Mouse (Mus musculus): ENCODE data around the gene Trim63. TPM values are rescaled to one million over a fixed set of nuclear protein-coding genes. Genes with fewer than 3 reads are reported as not detected.
"Not testable (repeated sequence)": the region's sequence is repeated elsewhere in the genome, so short reads cannot be mapped to it uniquely, and the experiment has no call there.

The Trim63 gene
- total and polyA plus RNA-seq, 3 experiments = 0.25 to 0.49 TPM; not detected in 1

- no peak for DNase-seq (ENCODE audit: extremely low read depth)
- Histone ChIP-seq H3K79me2 (replicated peaks; ENCODE audit: control insufficient read depth, extremely low read depth, insufficient read depth, poor library complexity, severe bottlenecking) (no peaks in the 10 kb centered on the region), H3K4me2 (ENCODE audit: insufficient read depth, low read depth, poor library complexity, severe bottlenecking) (no peak overlapping the region), H3K4me1 (ENCODE audit: control insufficient read depth in 1 of 2, insufficient read depth in 2 of 2) (peaks cover 0 to 2% of the 10 kb centered on the region in 2 experiments; a peak in 2 of 4 replicates), H3K9ac (ENCODE audit: insufficient read depth, low read depth) (no peak overlapping the region), H3K36me3 (replicated peaks in 1 of 2; ENCODE audit: control insufficient read depth in 1 of 2, insufficient read depth in 1 of 2, low read length in 1 of 2) (no peaks in the 10 kb centered on the region), H3K27me3 (replicated peaks) (peaks cover 10% of the 10 kb centered on the region), H3K9me3 (replicated peaks; ENCODE audit: low read length) (peaks cover 3% of the 10 kb centered on the region), H3K27ac (ENCODE audit: insufficient read depth, low read depth) (no peak overlapping the region), H3K4me3 (replicated peaks in 1 of 3; ENCODE audit: low read depth in 2 of 3, low read length in 2 of 3, poor library complexity in 1 of 3) (no peak overlapping the region)
- dilution Hi-C loops (cut with MboI; ENCODE audit: extremely low pct_ligation_motif_present, extremely low pct_unique_long_range_greater_than_20kb, low sequenced_read_pairs) (no loop called here), in situ Hi-C loops (cut with MboI; ENCODE audit: low pct_ligation_motif_present, low pct_unique_long_range_greater_than_20kb, low sequenced_read_pairs) (no loop called here)
- TF ChIP-seq PAX5 (IDR thresholded peaks at IDR 0.05; ENCODE audit: low read length) = no peak
- no peak for TF ChIP-seq ZKSCAN1 (IDR thresholded peaks at IDR 0.05; ENCODE audit: borderline replicate concordance, low read depth, low read length)
- no peak for TF ChIP-seq E2F4 (IDR thresholded peaks at IDR 0.05; ENCODE audit: insufficient replicate concordance, low read depth, low read length)
- no peak for TF ChIP-seq ELF1 (IDR thresholded peaks at IDR 0.05; ENCODE audit: low read depth, low read length)
- no peak for TF ChIP-seq IRF4 (IDR thresholded peaks at IDR 0.05; ENCODE audit: low read depth, low read length)
- TF ChIP-seq MAX (IDR thresholded peaks at IDR 0.05; ENCODE audit: low read length) = no peak
- no peak for TF ChIP-seq SIN3A (IDR thresholded peaks at IDR 0.05; ENCODE audit: low read length)
- no peak for TF ChIP-seq RAD21 (IDR thresholded peaks at IDR 0.05; ENCODE audit: low read depth, low read length)
- no peak for TF ChIP-seq TBP (conservative IDR thresholded peaks at IDR 0.05; ENCODE audit: low read depth, low read length)
- no peak for TF ChIP-seq ZMIZ1 (IDR thresholded peaks at IDR 0.05; ENCODE audit: low read depth, low read length)
- TF ChIP-seq MEF2A (IDR thresholded peaks at IDR 0.05; ENCODE audit: borderline replicate concordance, low read depth, low read length) = no peak
- TF ChIP-seq RCOR1 (conservative IDR thresholded peaks at IDR 0.05; ENCODE audit: low read depth, low read length) = no peak
- no peak for TF ChIP-seq CHD1 (IDR thresholded peaks at IDR 0.05; ENCODE audit: low read depth, low read length)
- TF ChIP-seq ZC3H11A (IDR thresholded peaks at IDR 0.05; ENCODE audit: low read depth, low read length) = no peak
- TF ChIP-seq CHD2 (IDR thresholded peaks at IDR 0.05; ENCODE audit: low read length) = no peak
- TF ChIP-seq GABPA (IDR thresholded peaks at IDR 0.05; ENCODE audit: insufficient replicate concordance, low read depth, low read length) = no peak
- no peak for TF ChIP-seq ZNF384 (IDR thresholded peaks at IDR 0.05; ENCODE audit: low read depth, low read length)
- no peak for TF ChIP-seq USF1 (IDR thresholded peaks at IDR 0.05; ENCODE audit: low read depth, low read length)
These were observed 21.2 kb upstream of the Trim63 start for GRCm38 (mm10) chr4:134293692-134294163.

- H3K9me3 ChIP-seq (replicated peaks; ENCODE audit: low read length); H3K79me2 ChIP-seq (replicated peaks; ENCODE audit: control insufficient read depth, extremely low read depth, insufficient read depth, poor library complexity, severe bottlenecking); H3K4me2 ChIP-seq (ENCODE audit: insufficient read depth, low read depth, poor library complexity, severe bottlenecking); H3K36me3 ChIP-seq (replicated peaks in 1 of 2; ENCODE audit: control insufficient read depth in 1 of 2, insufficient read depth in 1 of 2, low read length in 1 of 2); H3K4me3 ChIP-seq (replicated peaks in 1 of 3; ENCODE audit: low read depth in 2 of 3, low read length in 2 of 3, poor library complexity in 1 of 3); H3K27ac ChIP-seq (ENCODE audit: insufficient read depth, low read depth); H3K9ac ChIP-seq (ENCODE audit: insufficient read depth, low read depth); in situ Hi-C loops (cut with MboI; ENCODE audit: low pct_ligation_motif_present, low pct_unique_long_range_greater_than_20kb, low sequenced_read_pairs); DNase-seq (ENCODE audit: extremely low read depth); dilution Hi-C loops (cut with MboI; ENCODE audit: extremely low pct_ligation_motif_present, extremely low pct_unique_long_range_greater_than_20kb, low sequenced_read_pairs): not testable (repeated sequence)
- peaks cover 0 to 16% of the 10 kb centered on the region in 2 experiments; a peak in 2 of 4 replicates for H3K4me1 ChIP-seq (ENCODE audit: control insufficient read depth in 1 of 2, insufficient read depth in 2 of 2)
- TF ChIP-seq SMC3 (IDR thresholded peaks at IDR 0.05; ENCODE audit: low read depth, low read length) = 0 out of 2 replicates have a peak, but pooled peaks have one; percentile 7
- TF ChIP-seq CTCF (conservative IDR thresholded peaks at IDR 0.05 in 1 of 2, IDR thresholded peaks at IDR 0.05 in 1 of 2; ENCODE audit: low read depth in 2 of 2, low read length in 2 of 2) = 0 out of 4 replicates have a peak, but pooled peaks of 1 of the 2 experiments have one; percentile 8
- peaks cover 10% of the 10 kb centered on the region for H3K27me3 ChIP-seq (replicated peaks)
These were observed 18.8 kb upstream of the Trim63 start for GRCm38 (mm10) chr4:134296096-134296495.
